Mouse (Mus musculus) bone marrow macrophage, adult 2 months (primary cell): Measurements from ENCODE around the gene Emilin1.

ENCODE experiments used
- CTCF ChIP-seq: IDR thresholded peaks from 2 replicates; pipeline ENCODE4 v1.5.1; 2012; ENCODE audit warnings: low read depth, mild to moderate bottlenecking, low read length, moderate library complexity
- POLR2A ChIP-seq: IDR thresholded peaks from 2 replicates; pipeline ENCODE4 v1.6.1; 2012; ENCODE audit warnings: mild to moderate bottlenecking, low read depth, low read length, borderline replicate concordance

GRCm38 (mm10) chr5:30917348-30917747, 4.1 kb downstream of the Emilin1 start:
- TF ChIP-seq POLR2A (no peak), CTCF (no peak)
